Mouse (Mus musculus) liver, adult 2 months (tissue): ENCODE data around the gene Pianp. TPM values are rescaled to one million over a fixed set of nuclear protein-coding genes. Genes with fewer than 3 reads are reported as not detected.

ENCODE experiments used
- DNase-seq: peaks from one replicate; pipeline ENCODE4 v3.0.0-alpha.2; 2011; ENCODE audit warnings: low read depth, low spot score; ENCODE audit errors: extremely low read depth
- H3K27ac ChIP-seq: fragments of 200-500 bp; replicated peaks from 2 replicates; pipeline ENCODE4 v1.5.1; 2012; ENCODE audit warnings: low read depth, mild to moderate bottlenecking, control low read depth, inconsistent platforms, low read length; ENCODE audit not compliant: insufficient read depth
- H3K27me3 ChIP-seq: fragments of 200-500 bp; 2 replicates; pipeline ENCODE4 v1.6.1; 2012; ENCODE audit warnings: mild to moderate bottlenecking, moderate library complexity, low read length, inconsistent platforms; ENCODE audit not compliant: control insufficient read depth, insufficient read depth
- H3K36me3 ChIP-seq: fragments of 200-500 bp; 2 replicates; pipeline ENCODE4 v1.6.1; 2012; ENCODE audit warnings: low read length, inconsistent platforms; ENCODE audit not compliant: control insufficient read depth, insufficient read depth
- H3K4me1 ChIP-seq: fragments of 200-500 bp; 2 replicates; pipeline ENCODE4 v1.6.1; 2011; ENCODE audit warnings: low read length; ENCODE audit not compliant: control insufficient read depth, insufficient read depth
- H3K4me3 ChIP-seq: fragments of 200-500 bp; 2 replicates; pipeline ENCODE4 v1.5.1; 2011; ENCODE audit warnings: low read depth, mild to moderate bottlenecking, control low read depth, low read length, moderate library complexity; ENCODE audit not compliant: insufficient read depth
- H3K79me2 ChIP-seq: fragments of 200-500 bp; 2 replicates; pipeline ENCODE4 v1.6.1; 2012; ENCODE audit warnings: inconsistent platforms, mild to moderate bottlenecking, low read length, moderate library complexity; ENCODE audit not compliant: control insufficient read depth, insufficient read depth
- H3K9ac ChIP-seq: fragments of 200-500 bp; 2 replicates; pipeline ENCODE4 v1.6.1; 2012; ENCODE audit warnings: low read depth, mild to moderate bottlenecking, control low read depth, inconsistent platforms, low read length
- CTCF ChIP-seq: fragments of 200-500 bp; IDR thresholded peaks from 2 replicates; pipeline ENCODE4 v1.5.1; 2011; ENCODE audit warnings: low read depth, low read length, control low read depth
- POLR2A ChIP-seq: fragments of 200-500 bp; IDR thresholded peaks from 2 replicates; pipeline ENCODE4 v1.6.1; 2011; ENCODE audit warnings: low read length, control low read depth; ENCODE audit not compliant: insufficient read depth; ENCODE audit errors: extremely low read depth
- WGBS: fragments of 180-500 bp; shearing (Covaris S2); methylation state at CpG from one replicate; pipeline ENCODE4 v1.1.7; 2018; 5-methylcytosine and 5-hydroxymethylcytosine counted together
- polyA plus RNA-seq: library from polyadenylated mRNA; depleted of rRNA; stranded (reverse); fragments of >200 nt; gene quantifications from 2 replicates; pipeline ENCODE4 v1.2.3, GENCODE M21; 2012
- total RNA-seq: library from RNA; depleted of rRNA; stranded (reverse); fragments of >200 nt; gene quantifications from 2 replicates; pipeline ENCODE4 v1.2.3, GENCODE M21; 2014

The Pianp gene
- total and polyA plus RNA-seq, 2 experiments: 1.4 TPM; not detected in 1

DNA sequence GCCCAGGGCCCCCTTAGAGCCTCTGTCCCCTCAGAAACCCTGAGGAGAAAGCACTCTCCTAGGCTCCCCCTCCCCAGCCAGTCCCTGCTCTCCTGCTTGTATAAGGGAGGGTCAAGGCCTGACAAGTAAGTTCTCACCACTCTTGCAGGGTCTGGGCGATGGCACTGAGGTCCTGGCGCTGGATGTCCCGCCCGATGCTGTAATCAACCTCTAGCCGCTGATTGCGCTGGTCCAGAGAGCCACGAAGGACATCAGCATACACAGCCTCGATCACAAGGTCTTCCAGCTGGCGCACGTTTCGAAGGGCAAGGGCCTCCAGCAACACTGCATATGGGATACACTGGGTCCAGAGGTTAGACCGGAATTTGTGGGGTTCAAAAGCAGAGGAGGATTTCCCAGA is 35.5 kb upstream of the Pianp start:
- 92% methylated on average over 12 of the region's 12 CpGs for WGBS
- Histone ChIP-seq H3K4me3 (no peak overlapping the region), H3K36me3 (peaks cover 22% of the 10 kb centered on the region), H3K27me3 (no peaks in the 10 kb centered on the region), H3K4me1 (peaks cover 6% of the 10 kb centered on the region; the same call in 1 of the 2 replicates), H3K27ac (no peak overlapping the region), H3K79me2 (peaks cover 3% of the 10 kb centered on the region; the same call in 1 of the 2 replicates), H3K9ac (no peak overlapping the region)
- no peak for DNase-seq
- TF ChIP-seq CTCF (no peak), POLR2A (no peak)

DNA sequence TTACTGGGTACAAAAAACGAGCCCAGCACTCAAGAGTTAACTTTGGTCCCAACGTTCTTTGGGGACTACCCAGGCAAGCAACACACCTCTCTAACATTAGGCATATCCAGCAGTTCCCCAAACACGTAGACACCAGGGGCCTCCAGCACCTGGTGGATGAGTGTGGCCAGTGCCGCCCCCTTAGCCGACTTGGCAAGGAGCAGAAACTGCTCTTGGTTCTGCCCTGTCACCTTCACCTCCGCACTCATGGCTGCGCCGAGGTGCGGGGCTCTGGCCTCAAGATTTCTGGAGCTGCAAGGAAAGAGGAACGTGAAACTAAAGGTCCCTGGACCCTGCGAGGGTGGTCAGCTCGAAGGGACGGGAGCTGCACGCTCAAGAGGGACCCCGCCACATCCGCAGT is 31.9 kb upstream of the Pianp start:
- WGBS: 22% methylated on average over 16 of the region's 16 CpGs

DNA sequence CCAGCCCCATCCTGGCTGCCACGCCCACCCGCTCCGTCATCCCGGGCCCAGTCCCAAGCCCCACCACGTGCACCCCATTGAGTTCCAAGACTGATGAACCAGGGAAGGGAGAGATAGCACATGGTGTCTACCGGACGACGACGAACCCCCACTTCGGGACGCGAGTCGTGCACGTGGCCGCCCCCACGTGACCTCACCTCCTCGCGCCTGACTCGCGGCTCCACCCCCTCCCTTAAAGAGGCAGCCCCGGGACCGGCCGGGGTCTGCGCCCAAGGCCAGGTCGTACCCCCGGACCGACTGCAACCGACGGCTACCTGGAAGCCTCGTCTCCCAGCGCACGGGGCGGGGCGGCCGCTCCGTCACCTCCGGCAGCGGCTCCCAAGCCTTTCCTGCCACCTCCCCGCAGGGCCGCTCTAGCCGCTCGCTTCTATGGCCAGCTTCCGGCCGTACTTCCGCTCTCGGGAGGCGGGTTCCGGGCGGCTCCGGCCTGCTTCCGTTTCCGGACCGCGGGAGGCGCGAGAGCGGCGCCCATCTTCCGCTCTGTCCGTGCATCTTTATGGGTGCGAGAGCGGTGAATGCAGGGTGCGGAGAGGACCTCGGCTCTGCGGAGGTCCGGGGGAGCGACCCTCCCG is 31.3 kb upstream of the Pianp start, which contains the start of gene Cops7a:
Cops7a (minus strand) TSS at position 451 of the 632 bp plus-strand sequence.
- H3K4me3 ChIP-seq: peak within 1 kb of the TSS; percentile 79
- H3K9ac ChIP-seq: peak within 1 kb of the TSS; percentile 82
- peaks cover 3% of the 10 kb centered on the region; the same call in 1 of the 2 replicates for H3K36me3 ChIP-seq
- peak within 1 kb of the TSS; percentile 78 for H3K27ac ChIP-seq
- H3K4me1 ChIP-seq: peaks cover 10% of the 10 kb centered on the region
- H3K27me3 ChIP-seq: no peaks in the 10 kb centered on the region
- peak; percentile 81 for DNase-seq
- TF ChIP-seq POLR2A: 0 out of 2 replicates have a peak, but pooled peaks have one; percentile 46
- no peak for TF ChIP-seq CTCF
- WGBS: under 1% methylated on average over 68 of the region's 68 CpGs
- H3K79me2 ChIP-seq: peaks cover 3% of the 10 kb centered on the region; the same call in 1 of the 2 replicates

More for the DNA sequence above, 31.9 kb upstream of the Pianp start:
- peak overlapping the region; percentile 82 for H3K9ac ChIP-seq
- peaks cover 10% of the 10 kb centered on the region for H3K4me1 ChIP-seq
- H3K4me3 ChIP-seq: peak overlapping the region; percentile 79
- H3K27me3 ChIP-seq: no peaks in the 10 kb centered on the region
- H3K36me3 ChIP-seq: peaks cover 4% of the 10 kb centered on the region; the same call in 1 of the 2 replicates
- peaks cover 3% of the 10 kb centered on the region; the same call in 1 of the 2 replicates for H3K79me2 ChIP-seq
- TF ChIP-seq POLR2A: 0 out of 2 replicates have a peak, but pooled peaks have one; percentile 4
- TF ChIP-seq CTCF: no peak
- DNase-seq: no peak
- peak overlapping the region; percentile 78 for H3K27ac ChIP-seq

DNA sequence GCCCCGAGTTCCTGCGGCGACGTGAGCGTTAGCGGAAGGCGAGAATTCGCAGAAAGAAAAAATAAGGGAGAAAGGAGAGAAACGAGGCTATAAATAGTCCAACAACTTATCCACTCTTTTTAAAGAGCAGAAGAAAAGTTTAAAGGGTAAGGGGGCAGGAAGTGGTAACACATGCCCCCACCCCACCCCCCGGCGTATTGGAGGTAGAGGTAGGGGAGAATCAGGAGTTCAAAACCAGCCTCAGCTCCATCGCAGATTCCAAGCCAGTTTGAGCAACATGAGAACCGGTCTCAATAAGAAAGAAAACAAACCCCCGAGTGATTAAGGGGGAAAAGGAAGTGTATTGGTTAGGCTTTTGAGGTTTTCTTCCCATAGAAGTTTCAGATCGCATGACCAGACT is 30.7 kb upstream of the Pianp start:
- 4% methylated on average over 15 of the region's 15 CpGs for WGBS
- peak overlapping the region; percentile 46 for H3K27ac ChIP-seq
- no peak for DNase-seq
- TF ChIP-seq CTCF (no peak), POLR2A (no peak)
- H3K9ac ChIP-seq: peak overlapping the region; percentile 79
- H3K79me2 ChIP-seq: peaks cover 3% of the 10 kb centered on the region; the same call in 1 of the 2 replicates
- H3K4me3 ChIP-seq: peak overlapping the region; percentile 79
- H3K27me3 ChIP-seq: no peaks in the 10 kb centered on the region
- peaks cover 10% of the 10 kb centered on the region for H3K4me1 ChIP-seq
- H3K36me3 ChIP-seq: peaks cover 3% of the 10 kb centered on the region; the same call in 1 of the 2 replicates

DNA sequence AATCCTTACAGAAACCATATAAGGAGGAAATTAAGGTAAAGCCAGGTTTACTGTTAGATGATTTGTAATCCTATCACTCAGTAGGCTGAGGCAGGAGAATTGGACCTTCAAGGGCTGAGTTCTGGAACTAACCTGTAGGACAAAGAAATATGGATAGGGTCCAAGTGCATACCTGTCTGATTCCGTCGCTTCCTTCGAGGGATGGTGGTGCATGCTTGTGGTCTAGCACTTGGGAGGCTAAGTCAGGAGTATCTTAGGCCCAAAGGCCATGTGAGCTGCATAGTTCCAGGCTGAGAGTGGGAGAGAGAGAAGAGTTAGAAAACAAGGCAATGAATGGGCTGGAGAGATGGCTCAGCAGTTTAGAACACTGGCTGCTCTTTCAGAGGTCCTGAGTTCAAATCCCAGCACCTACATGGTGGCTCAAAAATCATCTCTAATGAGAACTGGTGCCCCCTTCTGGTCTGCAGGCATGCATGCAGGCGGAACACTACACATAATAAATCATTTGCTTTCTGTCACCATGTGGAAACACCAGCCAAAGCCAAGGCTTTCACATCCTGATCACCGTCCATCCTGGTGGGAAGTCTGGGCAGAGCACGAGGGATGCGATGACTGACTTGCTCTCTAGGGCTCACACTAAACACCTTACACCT is 29.9 kb upstream of the Pianp start:
- Histone ChIP-seq H3K36me3 (peaks cover 3% of the 10 kb centered on the region; the same call in 1 of the 2 replicates), H3K4me1 (peaks cover 10% of the 10 kb centered on the region), H3K27me3 (0 out of 2 replicates have a peak, but pooled peaks cover 2% of the 10 kb centered on the region), H3K4me3 (no peak overlapping the region), H3K27ac (no peak overlapping the region), H3K9ac (no peak overlapping the region), H3K79me2 (peaks cover 3% of the 10 kb centered on the region; the same call in 1 of the 2 replicates)
- 91% methylated on average over 7 of the region's 7 CpGs for WGBS
- TF ChIP-seq CTCF (peak; percentile 47; the same call in 1 of the 2 replicates), POLR2A (no peak)
- no peak for DNase-seq

DNA sequence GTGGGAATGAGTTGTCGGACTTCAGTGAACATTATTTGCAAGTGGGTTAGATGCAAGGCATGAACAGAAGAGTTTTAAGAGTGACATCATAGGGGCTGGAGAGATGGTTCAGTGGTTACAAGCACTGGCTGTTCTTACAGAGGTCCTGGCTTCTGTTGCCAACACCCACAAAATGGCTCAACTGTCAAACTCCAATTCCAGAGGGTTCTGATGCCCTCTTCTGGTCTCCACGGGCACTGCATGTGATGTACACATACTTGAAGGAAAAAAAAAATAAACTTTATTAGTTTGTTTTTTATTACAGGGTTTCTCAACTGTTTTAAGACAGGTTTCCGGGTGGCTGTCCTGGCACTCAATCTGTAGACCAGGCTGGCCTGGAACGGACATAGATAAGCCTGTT is 28.7 kb upstream of the Pianp start:
- H3K27me3 ChIP-seq: 0 out of 2 replicates have a peak, but pooled peaks cover 2% of the 10 kb centered on the region
- H3K27ac ChIP-seq: no peak overlapping the region
- TF ChIP-seq CTCF (peak; percentile 29; the same call in 1 of the 2 replicates), POLR2A (no peak)
- peak; percentile 40 for DNase-seq
- H3K79me2 ChIP-seq: peaks cover 3% of the 10 kb centered on the region; the same call in 1 of the 2 replicates
- 80% methylated on average over 4 of the region's 4 CpGs for WGBS
- no peak overlapping the region for H3K4me3 ChIP-seq
- no peaks in the 10 kb centered on the region for H3K36me3 ChIP-seq
- H3K9ac ChIP-seq: no peak overlapping the region
- H3K4me1 ChIP-seq: peaks cover 10% of the 10 kb centered on the region
